Mouse (Mus musculus) layer of hippocampus, postnatal 14 days (tissue): ENCODE measurements around the gene Duxf3. TPM values are rescaled to one million over a fixed set of nuclear protein-coding genes. Genes with fewer than 3 reads are reported as not detected.
"Not testable (repeated sequence)": the region's sequence is repeated elsewhere in the genome, so short reads cannot be mapped to it uniquely, and the experiment has no call there.

ENCODE experiments used
- DNase-seq, 2 experiments: peaks; one replicate each; pipeline ENCODE4 v3.0.0; 2021 to 2022; ENCODE audit warnings: low spot score in 2 of 2, mixed read lengths in 1 of 2
- long read RNA-seq, 2 experiments: library from polyadenylated mRNA; stranded (forward); transcript quantifications; one replicate each; pipeline ENCODE4 v2.0.0; 2021
- total RNA-seq, 2 experiments: library from RNA; stranded (reverse); gene quantifications; 2 replicates each; pipeline ENCODE4 v1.2.3; 2021

Duxf3 gene
- total RNA-seq = not detected
- long read RNA-seq, experiment 1 = 0 reads
- long read RNA-seq, experiment 2 = 0 reads

DNA sequence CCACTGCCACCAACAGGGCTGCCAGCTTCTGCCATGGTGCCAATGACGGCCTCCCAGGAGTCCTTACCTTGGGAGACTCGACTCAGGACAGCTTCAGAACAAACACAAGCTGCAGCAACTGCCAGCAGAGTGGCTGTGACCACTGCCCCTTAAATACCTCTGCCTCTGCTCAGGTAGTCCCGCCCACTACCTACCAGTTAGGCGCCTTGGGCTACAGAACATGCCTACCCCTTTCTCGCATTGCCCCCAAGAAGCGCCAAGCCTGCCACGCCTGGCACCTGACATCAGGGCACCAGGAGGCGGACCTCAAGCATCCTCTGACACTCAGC, at the start of gene Duxf3:
Gene Duxf3, minus strand, starts transcription at position 35 of the 329 bp plus-strand sequence.
- not testable (repeated sequence) for DNase-seq

DNA sequence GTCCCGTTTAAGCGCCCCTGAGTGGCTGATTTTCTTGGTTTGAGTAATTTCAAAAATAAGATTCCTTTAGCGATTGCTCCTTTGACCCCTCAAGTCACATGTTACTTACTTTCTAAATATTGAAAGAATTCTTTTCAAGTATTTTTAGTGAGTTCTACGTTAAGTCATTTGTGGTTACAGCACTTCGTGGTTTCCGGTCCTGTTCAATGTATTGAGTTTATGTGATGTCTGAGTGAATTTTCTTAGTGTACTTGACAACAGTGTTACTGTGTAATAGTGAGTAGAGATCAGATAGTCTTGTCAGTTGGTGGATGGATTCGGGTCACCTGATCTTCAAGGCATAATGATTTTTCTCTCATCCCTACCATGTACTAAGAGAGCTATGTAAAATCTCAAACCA, 49.8 kb upstream of the Duxf3 start:
- no peak for DNase-seq

- no peak for DNase-seq
These were observed 26.0 kb upstream of the Duxf3 start for GRCm38 (mm10) chr10:58258466-58258865.

- no peak for DNase-seq
These were observed 23.5 kb upstream of the Duxf3 start for GRCm38 (mm10) chr10:58255954-58256353.

- DNase-seq = peak; percentile 86 to 93
These were observed 22.9 kb upstream of the Duxf3 start, which contains the start of gene Gcc2 for GRCm38 (mm10) chr10:58255213-58255892. Gene Gcc2 (plus strand): TSS chr10:58255497.

DNA sequence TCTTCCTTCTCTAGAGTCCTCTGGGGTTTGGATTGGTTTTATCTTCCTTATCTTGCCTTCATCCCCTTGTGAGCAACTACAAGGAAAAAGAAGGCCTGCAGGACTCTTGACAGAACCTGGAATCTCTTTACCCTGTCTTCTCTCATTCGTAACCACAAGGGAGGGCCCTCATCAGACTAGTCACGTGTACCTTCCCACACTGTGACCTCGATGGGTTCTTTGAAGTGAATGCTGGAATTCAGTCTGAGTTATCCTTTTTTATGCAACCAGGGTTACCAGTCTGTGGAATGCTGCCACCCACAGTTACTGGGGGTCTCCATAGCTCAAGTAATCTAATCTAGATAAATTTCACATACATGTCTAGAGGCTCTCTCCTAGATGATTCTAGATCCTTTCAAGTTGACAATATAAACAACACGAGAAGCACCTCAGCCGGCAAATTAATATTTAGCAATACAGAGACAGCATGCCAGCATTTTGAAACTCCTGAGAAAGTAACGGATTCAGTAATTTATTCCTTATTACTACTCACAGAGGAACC, 22.2 kb upstream of the Duxf3 start:
- DNase-seq = peak in 1 of 2 experiments; percentile 13

GRCm38 (mm10) chr10:58249535-58249934, 17.1 kb upstream of the Duxf3 start:
- DNase-seq = no peak

DNA sequence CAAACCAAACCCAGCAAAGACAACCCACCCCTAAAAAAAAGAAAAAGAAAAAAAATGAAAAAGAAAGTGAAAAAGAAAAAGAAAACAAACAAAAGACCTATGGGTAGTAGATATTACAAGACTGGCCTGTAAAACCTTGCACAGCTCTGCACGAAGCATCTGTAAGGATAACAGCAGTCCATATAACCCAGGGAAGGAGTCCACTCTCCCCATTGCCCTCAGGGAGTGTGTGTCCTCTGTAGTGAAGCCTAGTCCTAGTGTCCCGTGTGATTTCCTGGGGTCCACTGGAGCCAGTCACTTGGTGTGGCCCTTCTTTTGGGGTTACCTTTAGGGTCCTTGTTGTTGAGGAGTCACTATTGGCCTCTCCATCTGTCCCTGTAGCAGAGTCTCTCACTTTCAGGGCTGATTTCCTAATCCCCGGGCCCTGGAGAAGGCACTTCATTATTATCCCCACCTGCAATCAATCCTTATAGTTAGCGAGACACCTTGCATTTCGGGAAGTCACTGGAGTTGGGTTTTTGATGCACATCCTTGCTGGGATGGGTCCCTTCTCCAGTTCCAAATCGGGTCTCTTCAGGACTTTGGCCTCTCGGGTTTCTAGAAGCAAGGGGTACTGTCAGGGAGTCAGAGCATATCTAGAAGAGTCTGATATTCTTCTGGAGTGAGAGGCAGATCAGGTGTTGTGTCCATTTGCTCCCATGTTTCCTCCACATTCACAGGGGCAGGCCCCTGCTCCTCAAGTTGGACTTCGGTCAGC, 6.7 kb upstream of the Duxf3 start:
- peak in 1 of 2 experiments; percentile 49 for DNase-seq

DNA sequence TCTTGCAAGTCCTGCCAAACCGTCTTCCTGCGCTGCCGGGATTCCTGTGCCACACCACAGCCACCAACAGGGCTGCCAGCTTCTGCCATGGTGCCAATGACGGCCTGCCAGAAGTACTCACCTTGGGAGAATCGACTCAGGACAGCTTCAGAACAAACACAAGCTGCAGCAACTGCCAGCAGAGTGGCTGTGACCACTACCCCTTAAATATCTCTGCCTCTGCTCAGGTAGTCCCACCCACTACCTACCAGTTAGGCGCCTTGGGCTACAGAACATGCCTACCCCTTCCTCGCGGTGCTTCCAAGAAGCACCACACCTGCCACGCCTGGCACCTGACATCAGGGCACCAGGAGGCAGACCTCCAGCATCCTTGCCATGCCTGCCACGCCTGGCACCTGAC, 4.1 kb upstream of the Duxf3 start, which contains the start of gene Gm4981:
Gene Gm4981, minus strand, starts transcription at position 89 of the 400 bp plus-strand sequence.
- no peak for DNase-seq

DNA sequence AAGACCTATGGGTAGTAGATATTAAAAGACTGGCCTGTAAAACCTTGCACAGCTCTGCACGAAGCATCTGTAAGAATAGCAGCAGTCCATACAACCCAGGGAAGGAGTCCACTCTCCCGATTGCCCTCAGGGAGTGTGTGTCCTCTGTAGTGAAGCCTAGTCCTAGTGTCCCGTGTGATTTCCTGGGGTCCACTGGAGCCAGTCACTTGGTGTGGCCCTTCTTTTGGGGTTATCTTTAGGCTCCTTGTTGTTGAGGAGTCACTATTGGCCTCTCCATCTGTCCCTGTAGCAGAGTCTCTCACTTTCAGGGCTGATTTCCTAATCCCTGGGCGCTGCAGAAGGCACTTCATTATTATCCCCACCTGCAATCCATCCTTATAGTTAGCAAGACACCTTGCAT, 2.5 kb upstream of the Duxf3 start:
- DNase-seq = not testable (repeated sequence)

GRCm38 (mm10) chr10:58233740-58234121, 1.3 kb upstream of the Duxf3 start:
- not testable (repeated sequence) for DNase-seq

DNA sequence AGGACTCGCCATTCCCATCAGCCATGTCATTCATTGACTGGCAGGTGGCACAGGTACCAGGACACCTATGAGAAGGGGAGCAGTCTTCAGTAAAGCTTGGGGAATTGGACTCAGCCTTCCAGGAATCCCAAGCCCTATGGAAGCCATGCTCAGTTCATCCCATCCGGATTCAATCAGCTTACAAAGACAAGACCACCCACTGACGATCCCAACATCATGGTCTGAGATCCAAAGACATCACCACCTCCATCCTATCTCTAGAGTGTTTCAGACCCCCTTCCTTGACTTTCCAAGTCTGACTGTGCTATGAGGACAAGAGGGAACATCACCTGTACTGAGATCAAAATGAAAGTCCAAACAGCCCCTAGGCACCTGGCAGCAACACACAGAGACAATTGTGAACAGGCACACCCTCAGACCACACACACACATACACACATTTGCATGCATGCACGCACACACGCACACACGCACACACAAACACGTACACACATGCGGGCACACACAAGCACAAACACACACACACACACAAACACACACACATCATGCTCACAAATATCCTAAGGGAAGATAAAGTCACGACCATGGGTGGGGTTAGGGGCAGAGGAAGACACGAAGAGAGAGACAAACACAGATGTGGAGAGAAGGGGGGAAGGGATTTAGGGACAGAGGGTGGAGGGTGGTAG, 722 bp upstream of the Duxf3 start:
- DNase-seq = not testable (repeated sequence)

DNA sequence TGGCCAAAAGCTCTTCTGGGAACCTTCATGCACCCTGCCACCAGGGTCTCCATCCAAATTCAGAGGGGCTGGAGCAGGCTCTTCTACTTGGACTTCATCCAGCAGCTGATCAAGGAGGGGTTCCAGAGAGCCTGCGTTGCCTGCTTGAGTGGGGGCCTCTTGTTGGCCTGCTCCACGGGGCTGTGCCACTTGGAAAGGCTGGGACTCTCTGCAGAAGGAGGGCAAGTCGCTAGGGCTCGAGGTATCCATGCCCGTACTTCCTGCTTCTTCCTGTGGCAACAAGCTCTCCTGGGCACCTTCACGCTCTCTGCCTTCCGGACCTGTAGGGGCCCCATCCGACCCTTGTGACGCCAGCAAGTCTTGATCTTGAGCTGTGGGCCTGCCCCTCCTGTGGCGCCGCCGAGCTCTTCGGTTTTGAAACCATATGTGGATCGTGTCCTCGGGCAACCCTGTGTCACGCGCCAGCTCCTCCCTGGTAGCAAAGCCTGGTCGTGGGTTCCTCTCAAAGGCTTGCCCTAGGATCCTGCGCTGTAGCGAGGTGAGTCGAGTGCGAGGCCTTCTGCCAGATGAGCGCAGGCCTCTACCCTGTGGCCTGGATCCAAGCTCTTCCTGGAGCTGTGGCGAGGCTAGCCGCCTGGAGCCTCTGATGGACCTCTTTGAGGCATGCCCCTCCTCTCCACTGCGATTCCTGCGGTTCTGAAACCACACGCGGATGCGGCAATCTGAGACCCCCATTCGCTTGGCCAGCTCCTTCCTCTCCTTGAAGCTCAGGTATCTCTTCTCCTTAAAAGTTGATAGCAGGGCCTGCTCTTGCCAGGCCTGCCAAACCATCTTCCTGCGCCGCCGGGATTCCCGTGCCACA, 465 bp downstream of the Duxf3 start:
- DNase-seq = peak; percentile 60 to 61

DNA sequence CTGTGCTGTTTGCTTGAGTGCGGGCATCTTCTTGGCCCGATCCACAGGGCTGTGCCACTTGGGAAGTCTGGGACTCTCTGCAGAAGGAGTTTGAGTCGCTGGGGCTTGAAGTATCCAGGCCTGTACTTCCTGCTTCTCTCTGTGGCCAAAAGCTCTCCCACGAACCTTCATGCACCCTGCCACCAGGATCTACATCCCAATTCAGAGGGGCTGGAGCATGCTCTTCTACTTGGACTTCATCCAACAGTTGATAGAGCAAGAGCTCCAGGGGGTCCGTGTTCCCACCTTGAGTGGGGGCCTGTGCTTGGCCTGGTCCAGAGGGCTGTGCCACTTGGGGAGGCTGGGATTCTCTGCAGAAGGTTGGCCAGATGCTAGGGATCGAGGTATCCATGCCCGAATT, 1.4 kb downstream of the Duxf3 start:
- DNase-seq = not testable (repeated sequence)

- DNase-seq = not testable (repeated sequence)
These were observed 2.5 kb downstream of the Duxf3 start for GRCm38 (mm10) chr10:58230021-58230420.

GRCm38 (mm10) chr10:58227798-58228197, 4.7 kb downstream of the Duxf3 start:
- DNase-seq = not testable (repeated sequence)

GRCm38 (mm10) chr10:58226357-58226756, 6.1 kb downstream of the Duxf3 start:
- DNase-seq = not testable (repeated sequence)

DNA sequence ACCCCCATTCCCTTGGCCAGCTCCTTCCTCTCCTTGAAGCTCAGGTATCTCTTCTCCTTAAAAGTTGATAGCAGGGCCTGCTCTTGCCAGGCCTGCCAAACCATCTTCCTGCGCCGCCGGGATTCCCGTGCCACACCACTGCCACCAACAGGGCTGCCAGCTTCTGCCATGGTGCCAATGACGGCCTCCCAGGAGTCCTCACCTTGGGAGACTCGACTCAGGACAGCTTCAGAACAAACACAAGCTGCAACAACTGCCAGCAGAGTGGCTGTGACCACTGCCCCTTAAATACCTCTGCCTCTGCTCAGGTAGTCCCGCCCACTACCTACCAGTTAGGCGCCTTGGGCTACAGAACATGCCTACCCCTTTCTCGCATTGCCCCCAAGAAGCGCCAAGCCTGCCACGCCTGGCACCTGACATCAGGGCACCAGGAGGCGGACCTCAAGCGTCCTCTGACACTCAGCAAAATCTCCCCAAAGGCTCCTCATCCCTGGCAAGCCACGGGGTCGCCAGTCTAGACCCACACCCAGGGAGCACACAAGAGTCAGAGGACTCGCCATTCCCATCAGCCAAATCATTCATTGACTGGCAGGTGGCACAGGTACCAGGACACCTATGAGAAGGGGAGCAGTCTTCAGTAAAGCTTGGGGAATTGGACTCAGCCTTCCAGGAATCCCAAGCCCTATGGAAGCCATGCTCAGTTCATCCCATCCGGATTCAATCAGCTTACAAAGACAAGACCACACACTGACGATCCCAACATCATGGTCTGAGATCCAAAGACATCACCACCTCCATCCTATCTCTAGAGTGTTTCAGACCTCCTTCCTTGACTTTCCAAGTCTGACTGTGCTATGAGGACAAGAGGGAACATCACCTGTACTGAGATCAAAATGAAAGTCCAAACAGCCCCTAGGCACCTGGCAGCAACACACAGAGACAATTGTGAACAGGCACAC, 7.4 kb downstream of the Duxf3 start, which contains the start of gene AW822073:
Gene AW822073, minus strand, starts transcription at position 104 of the 959 bp plus-strand sequence.
- not testable (repeated sequence) for DNase-seq
